In genomic region chr5:149037729-149038128, GRCm38 (mm10) we compare ENCODE assay signal across 10 mouse cellular contexts. TPM values are rescaled to one million over a fixed set of nuclear protein-coding genes. Genes with fewer than 3 reads are reported as not detected.
DNase-seq lines count a peak whose midpoint lies in the region; ATAC-seq and TF ChIP-seq lines count a peak whose summit lies in the region.
"Had no signal": no experiment of that assay in that cellular context is flagged by ENCODE, and none has a peak within 500 bp of the region (broad histone marks: within the 10 kb centered on the region; RNA-seq: fewer than 3 reads in every experiment).

No protein-coding gene starts in this region.

- intact Hi-C loops in heart, postnatal 14 days (cut with DNase I), result no loop called here

- H3K27me3 ChIP-seq in lung, embryonic 14.5 days (ENCODE audit: insufficient read depth, low read length), result no peaks in the 10 kb centered on the region

- peak; percentile 65; the same call in 1 of the 2 replicates for ATAC-seq in lung, embryonic 14.5 days (ENCODE audit: insufficient read depth)

- H3K4me1 ChIP-seq in lung, embryonic 14.5 days (ENCODE audit: insufficient read depth), result no peaks in the 10 kb centered on the region
- no peaks in the 10 kb centered on the region for H3K4me1 ChIP-seq in lung, adult 2 months (ENCODE audit: control insufficient read depth, insufficient read depth, low read length)

- no peak overlapping the region for H3K4me3 ChIP-seq in lung, embryonic 14.5 days (ENCODE audit: low read depth, low read length)
- H3K4me3 ChIP-seq in lung, adult 2 months (replicated peaks; ENCODE audit: extremely low read depth, low read depth, low read length), result no peak overlapping the region

- H3K36me3 ChIP-seq in lung, embryonic 14.5 days (ENCODE audit: insufficient read depth), result no peaks in the 10 kb centered on the region

- H3K9ac ChIP-seq in lung, embryonic 14.5 days, result no peak overlapping the region
- H3K9ac ChIP-seq: liver, embryonic 14.5 days had no signal

- no peak overlapping the region; the same call in 1 of the 2 replicates for H3K27ac ChIP-seq in lung, embryonic 14.5 days (ENCODE audit: low read depth)
- H3K27ac ChIP-seq: liver, embryonic 14.5 days had no signal

- TF ChIP-seq POLR2A in lung, adult 2 months (IDR thresholded peaks at IDR 0.05; ENCODE audit: borderline replicate concordance, extremely low read depth, low read depth, low read length), result no peak

- WGBS in lung, embryonic 14.5 days, result 15% methylated on average over 10 of the region's 10 CpGs
- 32% methylated on average over 10 of the region's 10 CpGs for WGBS in lung, adult 2 months

- peaks cover 8% of the 10 kb centered on the region; the same call in 1 of the 2 replicates for H3K9me3 ChIP-seq in lung, embryonic 14.5 days (ENCODE audit: low read depth, low read length)

- peak; percentile 61 for DNase-seq in adrenal gland, postnatal 14 days
- DNase-seq in adrenal gland, adult 8-10 months, result no peak
- DNase-seq in lung, embryonic 14.5 days, result peak; percentile 72
- DNase-seq in lung, adult 2 months, result no peak
- peak; percentile 54 to 73 for DNase-seq in heart, postnatal 14 days
- DNase-seq in lung, postnatal 14 days, result peak; percentile 55
- DNase-seq in embryo, embryonic 10.5 days (ENCODE audit: low spot score), result no peak
- no peak for DNase-seq in spleen, postnatal 4 days (ENCODE audit: low spot score in 2 of 2)

- no peak for TF ChIP-seq CTCF in lung, embryonic 14.5 days (IDR thresholded peaks at IDR 0.05; ENCODE audit: low read depth)
- TF ChIP-seq CTCF in lung, adult 2 months (IDR thresholded peaks at IDR 0.05; ENCODE audit: insufficient read depth, low read length), result no peak

- H3K4me2 ChIP-seq in lung, embryonic 14.5 days, result 0 out of 2 replicates have a peak overlapping the region, but pooled peaks have one; percentile 29

RNA-seq across cellular contexts. Expression of gene Gm42791, which starts 42.8 kb away (rescaled TPM):
- 5.6 and 6.2 TPM in 2 replicates for total RNA-seq in adrenal gland, postnatal 14 days (2021)
- 1 to 10 TPM; 1.7 to 6.9 (median 5.2) TPM for total RNA-seq in adrenal gland, adult 8-10 months (2022)
- polyA plus RNA-seq in lung, embryonic 14.5 days (2014; fragmentation: Nextera tagmentation; extraction: Ambion mirVana), result 0.58 and 1.2 TPM in 2 replicates
- polyA plus RNA-seq in lung, adult 2 months (2012; rRNA removed), result not detected in 2 replicates
- 1 to 10 TPM; 3.3 to 6.1 TPM for total RNA-seq in heart, postnatal 14 days (2021)
- polyA plus RNA-seq: frontal cortex, adult 2 months; liver, embryonic 14.5 days had no signal

Comparison
In these comparisons a context has a peak if more than half of its experiments do, and no peak if none do; other contexts are left out.
1. DNase-seq: peak in adrenal gland, postnatal 14 days (single experiment), lung, embryonic 14.5 days (single experiment), heart, postnatal 14 days (2 of 2) and lung, postnatal 14 days (single experiment); none in adrenal gland, adult 8-10 months (single experiment), lung, adult 2 months (single experiment), embryo, embryonic 10.5 days (single experiment) and spleen, postnatal 4 days (0 of 2).